Mouse (Mus musculus): ENCODE measurements around the gene Sp6. TPM values are rescaled to one million over a fixed set of nuclear protein-coding genes. Genes with fewer than 3 reads are reported as not detected.

The Sp6 gene
- total and polyA plus RNA-seq, 3 experiments = 0.11 to 0.21 (median 0.21) TPM

GRCm38 (mm10) chr11:96982859-96983258 is 30.3 kb upstream of the Sp6 start, which contains the start of gene Sp2:
TSS of gene Sp2 (minus strand) at chr11:96982959.
- intact Hi-C loops (cut with DNase I) = loop anchor here (1.0 to 5.0 kb wide), 3 partner anchors 39 to 66 kb away; partner anchors contain the start of gene Cdk5rap3
- H3K27ac ChIP-seq = no peak within 1 kb of the TSS
- no peaks in the 10 kb centered on the region; the same call in 1 of the 2 replicates for H3K27me3 ChIP-seq (ENCODE audit: control insufficient read depth, insufficient read depth, low read length)
- H3K4me1 ChIP-seq (ENCODE audit: control insufficient read depth, insufficient read depth, low read length) = peaks cover 6% of the 10 kb centered on the region
- no peak within 1 kb of the TSS for H3K4me3 ChIP-seq
- no peak within 1 kb of the TSS for H3K9ac ChIP-seq (ENCODE audit: low read depth, low read length)
- TF ChIP-seq POLR2A (IDR thresholded peaks at IDR 0.05; ENCODE audit: insufficient read depth, low read depth, low read length) = no peak
- no peak for TF ChIP-seq CTCF (IDR thresholded peaks at IDR 0.05)
- no peak for TF ChIP-seq EP300 (IDR thresholded peaks at IDR 0.05; ENCODE audit: insufficient read depth, low read depth, low read length)
- no peaks in the 10 kb centered on the region for H3K36me3 ChIP-seq (ENCODE audit: control insufficient read depth, insufficient read depth, low read length)
- H3K79me2 ChIP-seq (replicated peaks; ENCODE audit: control insufficient read depth, insufficient read depth, low read length) = no peaks in the 10 kb centered on the region
- WGBS = 73% methylated on average over 7 of the region's 7 CpGs
- DNase-seq = no peak

- intact Hi-C loops (cut with DNase I) = loop anchor here (5.0 kb wide), 1 partner anchor 68 kb away; the partner anchor contains the start of gene Cdk5rap3
- no peaks in the 10 kb centered on the region for H3K79me2 ChIP-seq (replicated peaks; ENCODE audit: control insufficient read depth, insufficient read depth, low read length)
- H3K4me3 ChIP-seq = no peak overlapping the region
- no peaks in the 10 kb centered on the region; the same call in 1 of the 2 replicates for H3K27me3 ChIP-seq (ENCODE audit: control insufficient read depth, insufficient read depth, low read length)
- peaks cover 3% of the 10 kb centered on the region for H3K4me1 ChIP-seq (ENCODE audit: control insufficient read depth, insufficient read depth, low read length)
- no peak overlapping the region for H3K27ac ChIP-seq
- TF ChIP-seq CTCF (IDR thresholded peaks at IDR 0.05) (no peak), POLR2A (IDR thresholded peaks at IDR 0.05; ENCODE audit: insufficient read depth, low read depth, low read length) (no peak), EP300 (IDR thresholded peaks at IDR 0.05; ENCODE audit: insufficient read depth, low read depth, low read length) (no peak)
- H3K9ac ChIP-seq (ENCODE audit: low read depth, low read length) = no peak overlapping the region
- 36% methylated on average over 4 of the region's 4 CpGs for WGBS
- no peak for DNase-seq
- no peaks in the 10 kb centered on the region for H3K36me3 ChIP-seq (ENCODE audit: control insufficient read depth, insufficient read depth, low read length)
These were observed 28.3 kb upstream of the Sp6 start for GRCm38 (mm10) chr11:96984903-96985302.

- intact Hi-C loops (cut with DNase I) = no loop called here
These were observed 26.7 kb upstream of the Sp6 start for GRCm38 (mm10) chr11:96986463-96986862.

GRCm38 (mm10) chr11:96987873-96988655 is 25.1 kb upstream of the Sp6 start:
- H3K9ac ChIP-seq (ENCODE audit: low read depth, low read length) = no peak overlapping the region
- H3K27me3 ChIP-seq (ENCODE audit: control insufficient read depth, insufficient read depth, low read length) = no peaks in the 10 kb centered on the region; the same call in 1 of the 2 replicates
- no peaks in the 10 kb centered on the region for H3K79me2 ChIP-seq (replicated peaks; ENCODE audit: control insufficient read depth, insufficient read depth, low read length)
- DNase-seq = no peak
- no peak overlapping the region for H3K27ac ChIP-seq
- H3K4me1 ChIP-seq (ENCODE audit: control insufficient read depth, insufficient read depth, low read length) = peaks cover 1% of the 10 kb centered on the region; the same call in 1 of the 2 replicates
- H3K4me3 ChIP-seq = no peak overlapping the region
- intact Hi-C loops (cut with DNase I) = no loop called here
- TF ChIP-seq CTCF (IDR thresholded peaks at IDR 0.05) (no peak), EP300 (IDR thresholded peaks at IDR 0.05; ENCODE audit: insufficient read depth, low read depth, low read length) (no peak), POLR2A (IDR thresholded peaks at IDR 0.05; ENCODE audit: insufficient read depth, low read depth, low read length) (no peak)
- no peaks in the 10 kb centered on the region for H3K36me3 ChIP-seq (ENCODE audit: control insufficient read depth, insufficient read depth, low read length)
- 9% methylated on average over 31 of the region's 31 CpGs for WGBS

More at GRCm38 (mm10) chr11:96986463-96986862, 26.7 kb upstream of the Sp6 start:
- no peak for DNase-seq
- Histone ChIP-seq H3K79me2 (replicated peaks; ENCODE audit: control insufficient read depth, insufficient read depth, low read length) (no peaks in the 10 kb centered on the region), H3K9ac (ENCODE audit: low read depth, low read length) (no peak overlapping the region), H3K27me3 (ENCODE audit: control insufficient read depth, insufficient read depth, low read length) (no peaks in the 10 kb centered on the region; the same call in 1 of the 2 replicates), H3K4me3 (no peak overlapping the region), H3K36me3 (ENCODE audit: control insufficient read depth, insufficient read depth, low read length) (no peaks in the 10 kb centered on the region), H3K4me1 (ENCODE audit: control insufficient read depth, insufficient read depth, low read length) (peaks cover 3% of the 10 kb centered on the region), H3K27ac (no peak overlapping the region)
- no peak for TF ChIP-seq EP300 (IDR thresholded peaks at IDR 0.05; ENCODE audit: insufficient read depth, low read depth, low read length)
- TF ChIP-seq CTCF (IDR thresholded peaks at IDR 0.05) = no peak
- no peak for TF ChIP-seq POLR2A (IDR thresholded peaks at IDR 0.05; ENCODE audit: insufficient read depth, low read depth, low read length)
- WGBS = 60% methylated on average over 3 of the region's 3 CpGs

GRCm38 (mm10) chr11:96991501-96991900 is 21.7 kb upstream of the Sp6 start:
- H3K4me1 ChIP-seq (ENCODE audit: control insufficient read depth, insufficient read depth, low read length) = peaks cover 1% of the 10 kb centered on the region; the same call in 1 of the 2 replicates
- no peaks in the 10 kb centered on the region for H3K79me2 ChIP-seq (replicated peaks; ENCODE audit: control insufficient read depth, insufficient read depth, low read length)
- intact Hi-C loops (cut with DNase I) = no loop called here
- H3K9ac ChIP-seq (ENCODE audit: low read depth, low read length) = no peak overlapping the region
- TF ChIP-seq POLR2A (IDR thresholded peaks at IDR 0.05; ENCODE audit: insufficient read depth, low read depth, low read length) = no peak
- TF ChIP-seq EP300 (IDR thresholded peaks at IDR 0.05; ENCODE audit: insufficient read depth, low read depth, low read length) = no peak
- TF ChIP-seq CTCF (IDR thresholded peaks at IDR 0.05) = no peak
- no peak for DNase-seq
- no peaks in the 10 kb centered on the region; the same call in 1 of the 2 replicates for H3K27me3 ChIP-seq (ENCODE audit: control insufficient read depth, insufficient read depth, low read length)
- no peak overlapping the region for H3K4me3 ChIP-seq
- 80% methylated on average over 5 of the region's 5 CpGs for WGBS
- no peak overlapping the region for H3K27ac ChIP-seq
- no peaks in the 10 kb centered on the region for H3K36me3 ChIP-seq (ENCODE audit: control insufficient read depth, insufficient read depth, low read length)

Measured in heart, adult 2 months (tissue).